ENCODE assay signal across 21 mouse cellular contexts in the genomic region with DNA sequence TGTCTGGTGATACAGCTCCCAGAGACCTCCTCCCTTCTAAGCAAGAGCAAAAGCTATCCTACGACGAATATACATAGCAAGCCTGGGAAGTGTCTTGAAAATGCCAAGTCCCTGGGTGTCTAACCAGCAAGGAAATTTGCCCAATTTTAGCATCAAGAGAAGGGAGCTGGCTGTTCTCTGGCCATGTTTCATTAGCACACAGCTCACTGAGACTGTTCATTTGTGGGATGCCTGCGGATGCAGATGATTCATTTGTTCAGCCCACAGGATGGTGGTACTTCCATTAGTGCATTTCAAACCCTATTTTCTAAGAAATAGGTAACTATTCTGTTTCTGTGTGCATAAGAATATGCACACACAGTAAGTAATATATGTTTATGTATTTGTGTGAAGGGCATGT.
"Had no signal": no experiment of that assay in that cellular context is flagged by ENCODE, and none has a peak within 500 bp of the region (broad histone marks: within the 10 kb centered on the region; RNA-seq: fewer than 3 reads in every experiment).

No protein-coding gene starts in this region.

- H3K4me3 ChIP-seq: intestine, embryonic 15.5 days; kidney, embryonic 15.5 days; limb, embryonic 10.5 days; limb, embryonic 13.5 days; liver, embryonic 12.5 days; liver, embryonic 15.5 days; neural tube, embryonic 12.5 days; stomach, embryonic 15.5 days had no signal

- H3K4me1 ChIP-seq: intestine, embryonic 15.5 days; kidney, embryonic 15.5 days; limb, embryonic 10.5 days; liver, embryonic 12.5 days; liver, embryonic 15.5 days; neural tube, embryonic 12.5 days; stomach, embryonic 15.5 days had no signal

- H3K27ac ChIP-seq: intestine, embryonic 15.5 days; kidney, embryonic 15.5 days; limb, embryonic 10.5 days; limb, embryonic 13.5 days; liver, embryonic 12.5 days; liver, embryonic 15.5 days; neural tube, embryonic 12.5 days; stomach, embryonic 15.5 days had no signal

- DNase-seq: kidney, adult 11 months; kidney, adult 8-10 months; kidney, postnatal 10 days; kidney, postnatal 36 days; liver; lung, adult 18-20 months; lung, postnatal 14 days; lung, postnatal 4 days; midbrain, embryonic 14.5 days; right cerebral cortex, postnatal 14 days; spleen, adult 18-20 months; thymus, adult 18-20 months; thymus, postnatal 36 days had no signal
